Mouse (Mus musculus) liver, postnatal 0 days (tissue): Measurements from ENCODE around the gene Hcn4.

Source experiments
- CTCF ChIP-seq: sonication (generic); IDR thresholded peaks from 2 replicates; pipeline ENCODE4 v1.5.1; 2016; ENCODE audit warnings: antibody characterized with exemption, low read depth
- EP300 ChIP-seq: IDR thresholded peaks from 2 replicates; pipeline ENCODE4 v1.6.1; 2016; ENCODE audit warnings: antibody characterized with exemption, low read depth, mild to moderate bottlenecking

GRCm38 (mm10) chr9:58863826-58864225, 40.6 kb downstream of the Hcn4 start:
- TF ChIP-seq EP300 (no peak), CTCF (no peak)
